Mouse (Mus musculus) kidney, adult 2 months (tissue): Measurements from ENCODE around the gene Gkn2. TPM values are rescaled to one million over a fixed set of nuclear protein-coding genes. Genes with fewer than 3 reads are reported as not detected.

Experiments
- DNase-seq: peaks from one replicate; pipeline ENCODE4 v3.0.0; 2021
- H3K27ac ChIP-seq: fragments of 200-500 bp; 2 replicates; pipeline ENCODE4 v1.5.1; 2012; ENCODE audit warnings: low read depth, low read length, control low read depth, inconsistent platforms; ENCODE audit not compliant: insufficient read depth
- H3K27me3 ChIP-seq: fragments of 200-500 bp; replicated peaks from 2 replicates; pipeline ENCODE4 v1.6.1; 2012; ENCODE audit warnings: mild to moderate bottlenecking, moderate library complexity, low read length, inconsistent platforms; ENCODE audit not compliant: control insufficient read depth, insufficient read depth
- H3K36me3 ChIP-seq: fragments of 200-500 bp; 2 replicates; pipeline ENCODE4 v1.6.1; 2012; ENCODE audit warnings: mild to moderate bottlenecking, moderate library complexity, low read length, inconsistent platforms; ENCODE audit not compliant: control insufficient read depth, insufficient read depth
- H3K4me1 ChIP-seq: fragments of 200-500 bp; 2 replicates; pipeline ENCODE4 v1.6.1; 2011; ENCODE audit warnings: low read length; ENCODE audit not compliant: control insufficient read depth, insufficient read depth
- H3K4me3 ChIP-seq: fragments of 200-500 bp; 2 replicates; pipeline ENCODE4 v1.5.1; 2011; ENCODE audit warnings: mild to moderate bottlenecking, low read depth, low read length, control low read depth; ENCODE audit not compliant: insufficient read depth
- CTCF ChIP-seq: fragments of 200-500 bp; conservative IDR thresholded peaks from 2 replicates; pipeline ENCODE4 v1.5.1; 2011; ENCODE audit warnings: low read depth, mild to moderate bottlenecking, control low read depth, low read length, moderate library complexity, mixed read lengths; ENCODE audit not compliant: insufficient read depth, insufficient read length
- POLR2A ChIP-seq: fragments of 200-500 bp; IDR thresholded peaks from one replicate; pipeline ENCODE4 v1.6.1; 2011; ENCODE audit warnings: low read depth, low read length, control low read depth
- WGBS: fragments of 180-500 bp; shearing (Covaris S2); methylation state at CpG from one replicate; pipeline ENCODE4 v1.1.7; 2018; 5-methylcytosine and 5-hydroxymethylcytosine counted together
- polyA plus RNA-seq: library from polyadenylated mRNA; depleted of rRNA; stranded (reverse); fragments of >200 nt; gene quantifications from 2 replicates; pipeline ENCODE4 v1.2.3, GENCODE M21; 2012

The Gkn2 gene
- polyA plus RNA-seq, 1 experiment: not detected

DNA sequence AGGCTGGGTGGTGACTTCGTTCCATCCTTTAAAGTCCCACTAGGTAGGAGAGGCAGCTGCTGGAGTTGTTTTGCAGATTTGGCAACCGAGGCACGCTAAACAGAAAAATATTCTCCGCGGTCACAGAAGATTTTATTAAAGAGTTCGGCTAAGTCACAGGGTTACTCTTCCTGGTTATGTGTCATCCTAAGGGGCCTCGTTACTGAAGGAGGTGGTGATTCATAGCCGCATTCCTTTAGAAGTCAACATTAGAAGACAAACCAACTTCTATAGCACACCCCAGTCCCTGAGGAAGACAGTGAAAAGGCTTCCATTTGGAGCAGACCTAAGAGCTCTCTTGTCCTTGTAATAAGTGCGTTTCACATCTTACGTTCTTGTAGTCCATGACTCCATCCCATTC lies 13.5 kb downstream of the Gkn2 start:
- H3K27ac ChIP-seq: no peak overlapping the region
- DNase-seq: no peak
- H3K4me3 ChIP-seq: no peak overlapping the region
- no peak for TF ChIP-seq POLR2A
- TF ChIP-seq CTCF: no peak
- H3K36me3 ChIP-seq: no peaks in the 10 kb centered on the region
- H3K27me3 ChIP-seq: no peaks in the 10 kb centered on the region; the same call in 1 of the 2 replicates
- H3K4me1 ChIP-seq: no peaks in the 10 kb centered on the region
- 74% methylated on average over 10 of the region's 10 CpGs for WGBS

DNA sequence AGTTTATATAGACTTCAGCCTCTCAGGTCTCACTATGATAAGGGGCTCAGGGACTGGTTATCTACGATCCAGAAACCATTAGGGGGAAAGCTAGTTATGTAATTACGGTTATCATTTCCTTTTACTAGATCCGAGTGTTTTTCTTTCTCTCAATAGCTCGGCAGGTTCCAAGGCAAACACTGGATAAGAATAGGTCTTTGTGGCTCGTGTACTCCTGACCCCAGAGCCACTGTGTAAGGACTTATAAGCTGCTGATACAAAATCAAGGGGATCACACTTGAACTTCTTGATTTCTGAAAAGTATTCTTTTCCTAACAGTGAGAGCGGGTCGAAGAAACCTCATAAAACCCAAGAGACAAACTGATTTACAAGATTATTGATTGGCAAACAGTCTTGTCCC lies 15.7 kb downstream of the Gkn2 start, which contains the start of gene Gkn3:
Gkn3 (minus strand) TSS at position 59 of the 400 bp plus-strand sequence.
- Histone ChIP-seq H3K27ac (no peak within 1 kb of the TSS), H3K27me3 (no peaks in the 10 kb centered on the region; the same call in 1 of the 2 replicates), H3K4me1 (no peaks in the 10 kb centered on the region), H3K36me3 (no peaks in the 10 kb centered on the region), H3K4me3 (no peak within 1 kb of the TSS)
- WGBS: 54% methylated on average over 7 of the region's 7 CpGs
- DNase-seq: no peak
- TF ChIP-seq POLR2A: no peak
- no peak for TF ChIP-seq CTCF

DNA sequence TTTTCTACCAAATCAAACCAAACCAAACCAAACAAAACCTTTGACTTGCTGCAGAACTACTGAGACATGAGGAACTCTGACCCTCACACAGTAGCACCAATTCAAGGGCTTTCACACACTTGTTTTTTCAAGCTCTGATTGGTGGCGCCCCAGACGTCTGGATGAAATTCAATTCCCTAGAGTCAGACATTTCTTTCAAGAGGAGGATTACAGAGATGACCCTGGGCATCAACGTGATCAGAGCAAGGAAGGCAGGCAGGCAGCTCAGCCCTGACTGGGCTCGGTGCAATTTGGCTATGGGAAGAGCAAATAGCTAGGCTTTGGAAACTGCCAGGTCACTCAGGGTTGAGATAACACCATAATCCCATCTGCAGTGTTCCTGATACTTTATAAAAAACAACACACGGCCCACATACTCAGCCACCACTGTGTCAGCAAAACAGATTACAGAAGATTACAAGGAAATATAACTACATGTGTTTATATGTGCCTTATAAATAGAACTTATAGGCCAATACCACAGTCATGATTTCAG lies 16.4 kb downstream of the Gkn2 start:
- no peaks in the 10 kb centered on the region; the same call in 1 of the 2 replicates for H3K27me3 ChIP-seq
- DNase-seq: no peak
- H3K36me3 ChIP-seq: no peaks in the 10 kb centered on the region
- TF ChIP-seq POLR2A: no peak
- no peak for TF ChIP-seq CTCF
- no peak overlapping the region for H3K27ac ChIP-seq
- no peaks in the 10 kb centered on the region for H3K4me1 ChIP-seq
- H3K4me3 ChIP-seq: no peak overlapping the region
- WGBS: 47% methylated on average over 5 of the region's 5 CpGs

DNA sequence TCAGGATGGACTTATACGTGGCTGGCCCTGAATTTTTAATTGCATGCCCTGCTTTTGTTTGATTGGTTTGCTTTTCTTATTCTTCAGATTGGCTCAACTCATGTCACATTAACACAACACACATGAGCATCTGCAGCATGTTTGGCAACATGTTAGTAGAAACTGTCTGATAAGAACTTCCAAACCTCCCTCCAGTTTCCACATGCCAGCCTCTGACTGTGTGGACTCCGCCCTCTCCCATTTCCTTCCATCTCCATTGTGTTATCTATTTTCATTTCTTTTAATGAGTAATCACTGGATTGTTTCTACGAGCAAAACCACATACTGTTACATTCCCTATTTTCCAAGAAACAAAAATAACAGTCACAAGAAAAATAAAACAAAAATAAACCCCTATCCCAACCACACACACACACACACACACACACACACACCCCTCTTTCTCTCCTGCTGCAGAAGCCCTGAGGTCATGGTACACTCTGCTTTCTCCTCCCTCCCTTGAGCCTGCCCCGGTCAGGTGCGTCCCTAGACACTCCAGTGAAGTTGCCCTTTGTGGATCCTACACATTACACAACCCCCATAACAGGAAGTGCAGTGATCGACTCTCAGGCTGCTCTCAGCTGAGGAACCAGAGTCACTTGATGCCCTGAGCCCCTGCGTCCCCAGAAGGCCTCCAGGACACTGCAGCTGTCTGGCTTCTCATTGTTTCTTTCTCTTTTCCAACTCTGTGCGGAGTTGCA lies 20.5 kb downstream of the Gkn2 start:
- DNase-seq: peak; percentile 36
- WGBS: 46% methylated on average over 8 of the region's 8 CpGs
- Histone ChIP-seq H3K4me1 (no peaks in the 10 kb centered on the region), H3K36me3 (no peaks in the 10 kb centered on the region), H3K4me3 (no peak overlapping the region), H3K27ac (no peak overlapping the region), H3K27me3 (no peaks in the 10 kb centered on the region)
- TF ChIP-seq CTCF (no peak), POLR2A (no peak)

DNA sequence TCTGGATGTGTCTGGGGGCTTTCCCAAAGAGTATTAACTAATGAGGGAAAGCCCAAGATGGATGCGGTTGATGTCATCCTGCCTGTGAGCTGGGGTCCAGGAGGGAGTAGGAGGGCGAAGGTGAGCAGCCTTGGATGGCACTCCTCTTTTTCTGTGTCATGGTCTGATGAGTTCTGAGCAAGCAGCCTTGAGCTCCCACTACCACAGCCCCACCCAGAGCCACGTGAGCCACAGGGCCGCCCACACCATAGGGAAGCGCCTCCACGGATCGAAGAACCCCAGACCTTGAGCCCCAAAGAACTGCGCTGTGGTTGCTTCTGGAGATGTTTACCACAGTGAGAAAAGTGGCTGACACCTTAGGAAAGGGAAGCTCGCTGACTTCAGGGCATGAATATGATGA lies 21.6 kb downstream of the Gkn2 start:
- WGBS: 51% methylated on average over 9 of the region's 9 CpGs
- DNase-seq: peak; percentile 24

DNA sequence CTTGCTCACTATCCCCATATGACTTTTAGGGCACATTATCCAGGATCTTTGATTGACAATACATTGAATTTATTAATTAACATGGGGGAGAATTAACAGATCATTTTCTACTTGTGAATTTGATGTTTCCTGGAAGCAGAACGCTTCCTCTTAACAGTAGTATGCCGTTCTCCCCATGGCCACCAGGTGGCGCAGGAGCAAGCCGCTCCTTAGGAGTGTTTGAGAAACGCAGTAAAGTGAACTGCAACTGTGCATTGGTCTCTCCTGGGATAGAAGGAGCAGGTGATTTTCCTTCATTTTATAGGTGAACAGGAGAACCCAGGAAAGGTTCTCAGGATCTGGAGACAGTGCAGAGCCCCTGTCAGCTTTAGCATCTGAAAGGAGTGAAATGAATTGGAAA lies 26.0 kb downstream of the Gkn2 start:
- 3% methylated on average over 5 of the region's 5 CpGs for WGBS
- peak; percentile 70 for DNase-seq
- H3K27me3 ChIP-seq: no peaks in the 10 kb centered on the region
- H3K4me3 ChIP-seq: no peak overlapping the region
- TF ChIP-seq CTCF: peak; percentile 97
- TF ChIP-seq POLR2A: no peak
- H3K4me1 ChIP-seq: no peaks in the 10 kb centered on the region
- no peak overlapping the region for H3K27ac ChIP-seq
- no peaks in the 10 kb centered on the region for H3K36me3 ChIP-seq

More for the DNA sequence above, 21.6 kb downstream of the Gkn2 start:
- Histone ChIP-seq H3K4me3 (no peak overlapping the region), H3K4me1 (no peaks in the 10 kb centered on the region), H3K27ac (no peak overlapping the region), H3K27me3 (no peaks in the 10 kb centered on the region), H3K36me3 (no peaks in the 10 kb centered on the region)
- TF ChIP-seq POLR2A (no peak), CTCF (no peak)

DNA sequence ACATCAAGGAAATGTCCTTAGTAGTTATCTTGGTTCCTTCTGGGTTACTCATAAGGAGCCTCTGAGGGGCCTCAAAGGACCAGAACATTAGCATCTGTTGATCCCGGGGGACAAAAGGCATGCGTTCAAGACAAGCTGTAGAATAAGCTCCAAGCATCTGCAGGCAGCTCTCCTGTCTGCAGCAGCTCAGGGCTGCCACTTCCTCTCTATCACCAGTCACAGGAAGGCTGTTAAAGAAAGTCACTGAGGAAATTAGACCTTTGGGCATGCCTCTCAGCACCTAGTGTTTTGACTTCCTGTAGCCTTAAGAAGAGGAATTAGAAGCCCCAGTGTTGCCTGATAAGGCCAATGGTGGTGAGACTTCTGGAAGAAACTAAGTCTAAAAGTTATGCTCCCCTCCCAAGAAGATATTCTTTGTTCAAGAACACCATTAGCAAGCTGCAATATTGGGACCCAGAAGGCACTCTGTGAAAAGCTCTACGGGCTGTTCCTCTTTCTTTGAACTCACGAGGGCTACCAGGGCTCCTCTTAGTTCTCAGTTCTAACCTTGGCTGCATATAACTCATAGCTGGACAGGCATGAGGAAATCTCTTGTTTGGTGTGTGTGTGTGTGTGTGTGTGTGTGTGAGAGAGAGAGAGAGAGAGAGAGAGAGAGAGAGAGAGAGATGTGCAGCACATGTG lies 26.9 kb downstream of the Gkn2 start:
- DNase-seq: no peak
- no peaks in the 10 kb centered on the region for H3K4me1 ChIP-seq
- no peak overlapping the region for H3K4me3 ChIP-seq
- no peaks in the 10 kb centered on the region for H3K27me3 ChIP-seq
- no peak overlapping the region for H3K27ac ChIP-seq
- TF ChIP-seq CTCF (no peak), POLR2A (no peak)
- WGBS: 56% methylated on average over 4 of the region's 4 CpGs
- H3K36me3 ChIP-seq: no peaks in the 10 kb centered on the region
